Mouse (Mus musculus) common myeloid progenitor, adult 5-6 weeks (primary cell): ENCODE measurements at regions not wholly inside any gene's neighbourhood (a gene's known extent, or its start where the extent isn't known, plus 50 kb on each side); places are given as distances from the start of the nearest gene placed in this dataset.

Source experiments
- ATAC-seq: replicated peaks from 2 replicates; pipeline ENCODE4 v1.8.0; 2016; ENCODE audit warnings: low read depth, mild to moderate bottlenecking, moderate TSS enrichment, inconsistent platforms; ENCODE audit not compliant: poor library complexity, severe bottlenecking

- ATAC-seq = no peak
These were observed 715.5 kb downstream of the Fam181b start for GRCm38 (mm10) chr7:93795210-93795609.

- no peak for ATAC-seq
These were observed 756.0 kb downstream of the Fam181b start for GRCm38 (mm10) chr7:93835697-93836096.

- ATAC-seq = no peak
These were observed 756.5 kb downstream of the Fam181b start for GRCm38 (mm10) chr7:93836169-93836568.

- no peak for ATAC-seq
These were observed 775.4 kb downstream of the Fam181b start for GRCm38 (mm10) chr7:93855025-93855424.

- ATAC-seq = no peak
These were observed 814.0 kb downstream of the Fam181b start for GRCm38 (mm10) chr7:93893701-93894100.

- ATAC-seq = no peak
These were observed 817.3 kb downstream of the Fam181b start for GRCm38 (mm10) chr7:93896921-93897320.

- no peak for ATAC-seq
These were observed 823.1 kb downstream of the Fam181b start for GRCm38 (mm10) chr7:93902770-93903169.

- no peak for ATAC-seq
These were observed 857.3 kb downstream of the Fam181b start for GRCm38 (mm10) chr7:93936925-93937324.

GRCm38 (mm10) chr7:93982103-93982502 lies 902.4 kb downstream of the Fam181b start:
- no peak for ATAC-seq

GRCm38 (mm10) chr7:94002780-94003179 lies 923.1 kb downstream of the Fam181b start:
- no peak for ATAC-seq

- ATAC-seq = no peak
These were observed 962.9 kb downstream of the Fam181b start for GRCm38 (mm10) chr7:94042466-94043030.

- no peak for ATAC-seq
These were observed 965.8 kb downstream of the Fam181b start for GRCm38 (mm10) chr7:94045428-94045827.

GRCm38 (mm10) chr7:94046029-94046428 lies 966.4 kb downstream of the Fam181b start:
- peak; percentile 87 for ATAC-seq

- ATAC-seq = no peak
These were observed 982.3 kb downstream of the Fam181b start for GRCm38 (mm10) chr7:94061814-94062545.
